Mouse (Mus musculus) left cerebral cortex, adult 18-20 months (tissue): ENCODE measurements at regions not wholly inside any gene's neighbourhood (a gene's known extent, or its start where the extent isn't known, plus 50 kb on each side); places are given as distances from the start of the nearest gene placed in this dataset.

Experiments
- DNase-seq, 2 experiments: peaks; one replicate each; pipeline ENCODE4 v3.0.0; 2021 to 2022; ENCODE audit warnings: low spot score in 2 of 2, mixed read lengths in 1 of 2

DNA sequence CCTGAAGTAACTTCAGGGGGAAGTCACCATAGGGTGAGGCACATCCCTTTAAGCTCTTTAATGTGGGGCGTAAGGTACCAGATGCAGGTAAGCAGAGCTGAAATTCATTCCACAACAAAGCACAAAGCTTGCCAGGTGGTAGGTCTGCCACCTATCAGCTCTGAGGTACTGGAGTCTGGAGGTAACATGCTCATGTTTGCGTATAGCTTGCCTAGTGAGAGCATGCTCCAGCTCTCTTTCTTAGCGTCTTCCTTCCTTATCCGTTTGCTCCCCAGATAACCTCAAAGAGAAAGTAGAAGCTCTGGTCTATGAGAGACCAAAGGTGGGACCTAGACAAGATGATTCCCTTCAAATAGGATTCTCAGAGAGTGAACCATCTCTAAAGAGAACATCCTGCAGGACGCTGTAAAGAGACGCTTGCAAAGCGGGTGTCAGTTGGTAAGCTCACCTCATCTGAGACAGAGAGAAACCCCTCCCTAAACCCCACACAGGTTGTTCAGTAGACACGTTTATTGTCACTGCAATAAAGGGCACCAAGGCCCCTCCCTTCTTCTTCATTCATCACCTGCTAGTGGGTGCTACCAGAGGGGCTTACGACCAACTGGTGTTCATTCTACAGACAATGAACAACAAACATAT, 347.4 kb upstream of the 3110018I06Rik start:
- DNase-seq, result no peak

DNA sequence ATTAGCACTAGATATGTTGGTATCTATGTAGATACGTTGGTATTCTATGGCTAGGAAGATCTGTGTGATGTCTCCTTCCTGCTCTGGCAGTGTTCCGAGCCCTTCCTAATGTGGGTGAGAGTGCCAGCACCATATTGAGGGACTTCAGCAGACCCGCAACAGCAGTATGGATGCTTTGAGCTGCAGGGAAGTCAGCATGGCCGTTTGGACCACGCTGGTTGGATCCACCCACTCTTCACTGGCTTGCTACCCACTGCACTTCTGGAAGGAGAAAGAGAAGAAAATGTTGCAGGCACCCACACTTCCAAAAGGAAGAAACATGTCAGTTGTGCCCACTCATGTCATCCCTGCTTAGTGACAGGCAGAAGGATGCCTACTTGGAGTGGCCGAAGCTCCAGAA, 346.2 kb upstream of the 3110018I06Rik start:
- peak; percentile 51 to 81 for DNase-seq

- DNase-seq, result no peak
Observed at GRCm38 (mm10) chr12:107146608-107147121, 341.8 kb upstream of the 3110018I06Rik start.

DNA sequence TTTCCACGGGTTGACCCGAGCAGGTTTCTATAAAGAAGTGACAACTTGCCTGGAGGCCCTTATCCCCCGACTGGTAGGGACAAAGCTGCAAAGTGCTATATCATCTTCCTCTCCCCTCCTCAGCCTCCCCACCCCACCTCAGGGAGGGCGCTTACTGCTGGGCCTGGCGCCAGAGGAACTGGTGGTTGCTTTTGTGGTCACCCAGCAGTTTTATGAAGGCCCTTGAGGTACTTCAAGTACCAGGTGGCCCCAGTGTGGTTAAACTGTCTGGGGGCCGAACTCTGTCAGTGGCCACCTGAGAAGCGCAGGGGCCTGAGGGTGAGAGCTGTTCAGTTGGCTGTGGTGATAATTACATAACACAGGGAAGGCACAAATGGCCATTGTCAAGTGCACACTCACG, 340.0 kb upstream of the 3110018I06Rik start:
- no peak for DNase-seq

DNA sequence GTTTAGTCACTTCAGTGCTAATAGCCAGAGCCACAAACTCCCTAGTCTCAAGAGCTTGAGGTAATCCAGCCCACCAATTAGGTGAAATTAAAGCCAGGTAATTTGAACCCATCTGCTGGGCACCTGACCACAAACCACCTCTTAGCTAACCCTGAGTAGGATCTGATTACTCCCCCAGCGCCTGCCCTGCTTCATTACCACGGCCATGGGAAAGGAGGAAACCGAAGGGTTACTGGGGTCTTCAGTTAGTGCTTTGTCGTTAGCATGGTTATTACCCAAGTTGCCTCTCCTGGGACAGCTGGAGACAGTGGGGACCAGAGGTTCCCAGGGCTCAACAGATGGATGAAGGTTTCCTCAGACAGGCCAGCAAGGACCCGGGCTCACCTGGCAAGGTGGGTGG, 337.3 kb upstream of the 3110018I06Rik start:
- no peak for DNase-seq

GRCm38 (mm10) chr12:107154668-107155067, 333.8 kb upstream of the 3110018I06Rik start:
- DNase-seq, result no peak

- no peak for DNase-seq
Observed at GRCm38 (mm10) chr12:107156791-107157428, 331.5 kb upstream of the 3110018I06Rik start.

DNA sequence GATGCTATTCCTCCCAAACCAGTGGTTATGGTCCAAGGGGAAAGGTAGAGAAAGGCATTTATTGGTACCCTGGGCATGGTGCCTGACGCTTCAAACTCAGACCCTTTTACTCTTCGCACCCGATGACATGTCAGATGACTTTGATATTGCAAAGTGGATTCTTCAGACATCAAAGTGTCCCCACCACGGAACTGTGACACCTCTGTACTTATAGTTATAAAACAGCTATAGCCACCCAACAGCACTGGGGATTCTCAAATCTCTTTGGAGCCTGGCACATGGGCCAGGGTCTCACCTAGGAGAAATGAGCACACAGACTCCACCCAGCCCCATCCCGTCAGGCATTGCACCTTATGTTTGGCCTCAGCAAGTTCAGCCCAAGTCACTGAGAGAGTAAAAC, 329.3 kb upstream of the 3110018I06Rik start:
- DNase-seq, result no peak

DNA sequence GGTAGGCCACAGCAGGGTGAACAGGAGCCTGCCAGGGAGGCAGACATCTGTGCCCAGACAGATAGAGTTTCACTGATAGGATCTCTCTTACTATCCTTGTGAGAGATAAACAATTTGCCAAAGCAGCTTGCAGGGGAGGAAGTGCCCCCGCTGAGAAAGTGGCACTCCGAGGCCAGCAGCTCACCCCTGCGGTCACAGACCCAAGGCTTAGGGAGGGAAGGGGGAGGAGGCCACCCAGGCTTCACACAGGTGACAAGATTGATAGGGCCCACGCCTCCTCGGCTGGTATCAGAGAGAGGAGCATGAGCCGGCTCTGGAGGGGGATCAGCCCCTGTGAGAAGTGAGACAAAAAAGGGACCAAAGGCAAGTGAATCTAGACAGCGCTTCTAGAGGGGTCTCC, 328.3 kb upstream of the 3110018I06Rik start:
- DNase-seq, result no peak

DNA sequence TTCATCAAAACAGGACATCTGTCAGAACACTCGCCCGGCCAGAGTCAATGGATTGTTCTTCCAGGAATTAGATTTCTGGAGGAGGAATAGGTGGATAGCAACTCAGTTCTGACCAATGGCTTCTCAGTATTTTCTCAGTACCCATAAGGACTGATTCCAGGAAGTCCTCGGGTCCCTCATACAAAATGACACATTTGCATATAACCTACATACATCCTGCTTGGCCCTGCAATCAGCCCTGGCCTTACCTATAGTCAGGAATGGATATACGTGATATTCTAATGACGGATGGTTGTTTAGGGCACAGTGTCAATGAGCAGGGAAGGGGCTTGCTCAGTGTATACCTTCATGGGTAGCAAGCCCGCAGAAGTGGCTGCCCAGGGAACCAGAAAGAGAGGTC, 327.8 kb upstream of the 3110018I06Rik start:
- no peak for DNase-seq

GRCm38 (mm10) chr12:107170926-107171325, 317.5 kb upstream of the 3110018I06Rik start:
- no peak for DNase-seq

GRCm38 (mm10) chr12:107171676-107172075, 316.8 kb upstream of the 3110018I06Rik start:
- no peak for DNase-seq

GRCm38 (mm10) chr12:107178676-107179075, 309.8 kb upstream of the 3110018I06Rik start:
- DNase-seq, result no peak

DNA sequence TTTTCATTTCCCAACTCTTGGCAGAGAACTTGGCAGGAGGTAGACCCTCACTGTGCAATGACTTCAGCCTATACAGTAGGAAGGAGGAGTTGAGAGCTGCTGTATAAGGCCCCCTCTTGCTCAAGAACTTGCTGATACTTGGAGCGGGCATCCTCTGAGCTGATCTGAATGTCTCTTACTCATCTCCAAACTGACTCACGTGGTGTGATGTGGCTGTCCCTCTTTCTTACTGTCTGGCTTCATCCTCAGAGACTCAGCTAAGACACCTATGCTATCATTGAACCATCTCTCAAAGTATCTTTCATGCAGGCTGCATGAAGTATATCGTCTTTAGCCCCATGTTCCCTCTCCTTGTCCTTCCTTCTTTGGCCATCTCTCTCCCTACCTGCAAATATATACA, 307.9 kb upstream of the 3110018I06Rik start:
- DNase-seq, result no peak

- DNase-seq, result no peak
Observed at GRCm38 (mm10) chr12:107181291-107181690, 307.1 kb upstream of the 3110018I06Rik start.

GRCm38 (mm10) chr12:107182091-107182655, 306.3 kb upstream of the 3110018I06Rik start:
- no peak for DNase-seq

DNA sequence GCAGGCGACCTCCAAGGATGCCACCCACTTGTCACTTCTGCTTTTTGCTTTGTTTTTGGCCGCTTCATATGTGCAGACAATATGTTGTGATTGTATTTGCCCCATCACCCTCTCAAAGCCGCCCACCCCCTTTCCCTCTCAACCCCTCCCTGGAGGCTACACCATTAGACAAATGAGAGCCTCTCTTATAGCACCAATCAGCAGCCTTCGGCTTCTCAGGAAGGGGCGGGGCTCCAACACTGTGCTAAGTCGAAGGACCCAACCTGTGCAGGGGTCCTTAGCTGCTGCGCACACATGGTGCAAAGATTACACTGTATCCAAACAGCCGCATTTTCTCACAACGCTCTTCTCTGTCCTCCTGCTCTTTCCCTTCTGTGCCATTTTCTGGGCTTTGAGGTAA, 305.1 kb upstream of the 3110018I06Rik start:
- no peak for DNase-seq

DNA sequence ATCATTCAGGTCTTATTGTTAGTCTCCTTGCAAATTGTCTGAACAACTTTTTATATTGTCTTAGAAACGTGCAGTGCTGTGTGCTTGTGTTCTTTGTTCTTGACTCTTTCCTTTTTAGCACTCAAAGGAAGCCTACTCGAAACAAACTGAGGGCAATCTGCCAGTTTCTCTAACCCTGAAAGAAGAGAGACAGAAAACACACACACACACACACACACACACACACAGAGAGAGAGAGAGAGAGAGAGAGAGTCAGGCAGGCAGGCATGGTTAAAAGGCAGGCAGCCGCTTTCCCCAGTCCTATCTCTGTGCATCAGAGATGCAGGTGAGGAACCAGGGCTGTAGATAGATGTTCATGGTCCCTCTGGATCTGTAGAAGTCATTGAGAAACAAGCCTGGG, 304.0 kb upstream of the 3110018I06Rik start:
- no peak for DNase-seq

DNA sequence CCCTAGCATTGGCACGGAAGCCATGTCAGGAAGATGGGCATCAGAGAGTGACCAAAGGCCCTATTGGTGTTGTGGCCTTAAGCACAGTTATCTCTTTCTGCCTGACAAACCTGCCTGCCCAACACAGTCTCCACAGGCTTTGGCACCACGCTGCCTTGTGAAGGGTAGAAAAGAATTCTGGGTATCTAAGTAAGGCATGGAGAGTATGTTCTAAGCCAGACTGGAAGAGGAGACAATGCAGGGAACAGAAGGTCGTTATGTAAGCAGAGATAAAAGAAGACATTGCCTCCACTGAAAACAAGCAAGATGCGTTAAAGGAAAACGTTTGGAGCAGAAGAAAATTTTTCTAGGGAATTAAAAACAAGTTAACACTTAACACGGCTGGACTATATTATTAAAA, 302.1 kb upstream of the 3110018I06Rik start:
- peak in 1 of 2 experiments; percentile 22 for DNase-seq

- DNase-seq, result no peak
Observed at GRCm38 (mm10) chr12:107188055-107188454, 300.4 kb upstream of the 3110018I06Rik start.

DNA sequence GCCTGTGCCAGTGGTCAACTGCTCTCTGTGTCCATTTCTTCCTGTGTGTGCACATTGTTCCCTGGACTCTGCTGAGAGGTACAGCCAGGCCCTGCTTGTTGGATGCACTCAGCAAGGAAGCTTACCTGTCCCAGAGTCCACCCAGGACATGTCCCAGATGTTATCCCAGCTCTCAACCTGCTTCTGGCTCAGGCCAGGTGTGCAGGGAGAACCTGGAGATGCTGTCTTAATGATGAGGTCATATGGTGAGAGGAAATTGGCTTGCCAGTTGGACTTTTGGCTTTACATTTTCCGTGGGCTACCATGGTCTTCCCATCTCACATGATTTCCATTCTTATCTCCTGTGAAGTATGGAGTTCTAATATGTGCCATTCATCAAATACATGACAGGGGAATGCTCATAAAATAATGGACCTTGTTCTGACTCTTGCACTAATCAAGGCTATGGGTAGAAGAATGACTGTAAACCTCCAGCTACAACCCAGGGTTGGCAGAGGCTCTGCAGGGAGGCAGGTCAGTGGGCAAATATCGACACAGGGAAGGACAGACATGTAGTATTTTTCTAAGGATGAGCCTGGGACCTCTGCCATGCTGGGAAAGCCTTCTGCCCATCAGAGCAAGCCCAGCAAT, 289.9 kb upstream of the 3110018I06Rik start:
- no peak for DNase-seq

- DNase-seq, result no peak
Observed at GRCm38 (mm10) chr12:107200903-107201302, 287.5 kb upstream of the 3110018I06Rik start.
